Mouse (Mus musculus): ENCODE measurements around the gene Spata18.

Gene Spata18

DNA sequence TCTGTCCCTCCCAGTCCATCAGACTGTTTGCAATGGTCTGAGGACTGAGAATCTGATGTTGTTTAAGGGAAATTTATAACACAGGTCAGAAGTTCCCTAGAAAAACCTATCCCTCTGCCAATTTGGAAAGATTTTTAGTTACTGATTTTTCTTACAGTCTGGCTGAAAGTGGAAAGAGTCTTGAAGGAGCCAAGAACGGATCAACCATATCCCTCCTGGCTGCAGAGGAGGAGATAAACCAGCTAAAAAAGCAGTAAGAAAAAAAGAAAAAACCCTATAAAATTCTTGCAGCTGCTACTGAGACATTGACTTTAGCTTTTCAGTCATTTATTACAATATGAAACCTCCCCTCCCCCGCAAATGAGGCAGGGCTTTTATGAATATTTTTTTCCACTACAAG, 15.5 kb downstream of the Spata18 start:
- no peak for DNase-seq (ENCODE audit: low read depth, low spot score)

GRCm38 (mm10) chr5:73667877-73668276, 16.7 kb downstream of the Spata18 start:
- DNase-seq (ENCODE audit: low read depth, low spot score) = no peak

GRCm38 (mm10) chr5:73669386-73669785, 18.2 kb downstream of the Spata18 start:
- no peak for DNase-seq (ENCODE audit: low read depth, low spot score)

DNA sequence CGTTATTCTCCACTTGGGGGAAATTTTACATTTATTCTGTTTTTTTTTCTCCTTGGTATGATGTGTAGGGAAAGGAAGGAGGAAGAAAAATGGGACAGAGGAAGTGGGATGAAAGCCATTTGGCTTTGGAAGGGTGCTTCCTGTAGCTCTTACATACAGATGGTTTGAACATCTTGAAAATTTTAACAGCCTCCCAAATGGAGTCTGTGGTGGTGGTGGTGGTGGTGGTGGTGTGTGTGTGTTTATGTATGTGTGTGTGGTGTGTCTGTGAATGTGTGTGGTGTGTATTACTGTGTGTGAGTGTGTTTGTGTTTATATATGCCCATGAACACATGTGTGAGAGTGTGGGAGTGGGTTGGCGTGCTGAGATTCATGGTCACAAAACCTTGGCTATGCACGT, 24.4 kb downstream of the Spata18 start:
- no peak for DNase-seq (ENCODE audit: low read depth, low spot score)

- no peak for DNase-seq (ENCODE audit: low read depth, low spot score)
Observed at GRCm38 (mm10) chr5:73676626-73677025, 25.4 kb downstream of the Spata18 start.

GRCm38 (mm10) chr5:73683221-73683620, 32.0 kb downstream of the Spata18 start:
- no peak for DNase-seq (ENCODE audit: low read depth, low spot score)

- peak; percentile 24 for DNase-seq (ENCODE audit: low read depth, low spot score)
Observed at GRCm38 (mm10) chr5:73683706-73684409, 32.7 kb downstream of the Spata18 start.

DNA sequence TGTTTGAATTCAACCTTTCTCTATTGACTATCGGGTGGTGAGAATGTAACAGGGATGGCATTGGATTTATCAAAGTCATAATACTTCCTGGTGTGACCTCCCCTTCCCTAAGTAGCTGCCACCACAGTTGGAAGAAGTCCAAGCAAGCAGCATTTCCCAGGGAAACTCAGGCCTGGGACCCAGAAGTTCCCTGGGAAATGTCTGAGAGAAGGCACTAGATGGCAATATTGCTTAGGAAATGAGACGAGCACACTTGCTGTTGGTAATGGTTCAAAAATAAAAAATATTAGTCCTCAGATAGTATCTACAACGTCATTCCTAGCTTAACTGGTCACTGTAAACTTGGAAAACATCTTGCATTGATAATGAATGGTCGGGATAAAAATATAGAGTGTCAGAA, 35.0 kb downstream of the Spata18 start:
- peak; percentile 11 for DNase-seq (ENCODE audit: low read depth, low spot score)

DNA sequence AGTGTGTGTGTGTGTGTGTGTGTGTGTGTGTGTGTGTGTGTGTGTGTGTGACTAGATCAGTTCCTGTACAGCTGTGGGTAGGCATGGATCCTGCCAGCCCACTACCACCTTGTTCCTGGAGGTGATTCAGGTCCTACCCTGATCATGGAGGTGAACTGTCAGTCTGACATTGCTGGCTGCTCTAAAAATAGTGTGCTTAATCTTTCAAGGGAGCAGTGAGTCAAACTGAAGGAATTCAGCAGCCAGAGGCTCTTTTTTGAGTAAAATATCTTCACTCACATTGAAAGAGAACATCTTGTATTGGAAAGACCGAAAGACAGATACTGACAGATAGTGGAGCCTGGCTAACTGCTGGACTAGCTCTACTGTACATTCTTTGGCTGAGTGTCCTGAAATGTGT, 37.4 kb downstream of the Spata18 start:
- no peak for DNase-seq (ENCODE audit: low read depth, low spot score)

GRCm38 (mm10) chr5:73690146-73690545, 39.0 kb downstream of the Spata18 start:
- DNase-seq (ENCODE audit: low read depth, low spot score) = no peak

DNA sequence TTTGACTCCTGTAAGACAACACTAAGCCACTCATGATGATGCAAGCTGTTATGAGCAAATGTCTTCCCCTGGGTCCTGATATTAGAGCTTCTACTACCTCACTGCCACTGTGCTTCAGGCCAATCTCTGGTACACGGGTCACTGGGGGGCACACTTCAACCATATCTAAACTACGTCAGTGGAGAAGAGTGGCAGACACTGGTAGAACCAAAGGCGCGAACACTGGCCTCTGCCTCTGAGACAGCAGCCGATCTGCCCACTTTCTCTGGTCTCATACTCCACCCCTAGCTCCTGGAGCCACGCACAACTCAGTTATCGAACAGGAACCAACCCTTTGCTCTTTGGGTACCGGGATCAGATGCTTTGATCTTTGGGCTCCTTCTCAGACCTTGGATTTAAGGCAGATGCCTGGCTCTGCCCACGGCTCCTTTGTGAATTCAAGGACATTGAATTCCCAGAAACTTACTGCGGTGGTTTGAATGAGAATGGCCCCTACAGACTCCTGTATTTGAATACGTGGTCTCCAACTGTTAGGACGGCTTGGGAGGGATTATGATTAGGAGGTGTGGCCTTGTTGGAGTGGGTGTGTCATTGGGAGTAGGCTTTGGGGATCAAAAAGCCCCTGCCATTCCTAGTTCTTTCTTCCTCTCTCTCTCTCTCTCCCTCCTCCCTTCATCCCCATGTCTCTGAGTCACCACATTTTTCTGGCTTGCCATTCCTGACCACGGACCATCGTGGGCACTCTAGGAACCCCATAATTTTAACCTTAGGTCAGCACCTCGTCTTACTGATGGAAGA, 40.7 kb downstream of the Spata18 start:
- DNase-seq (ENCODE audit: low read depth, low spot score) = no peak

GRCm38 (mm10) chr5:73693778-73694177, 42.6 kb downstream of the Spata18 start:
- no peak for DNase-seq (ENCODE audit: low read depth, low spot score)

GRCm38 (mm10) chr5:73694254-73695015, 43.3 kb downstream of the Spata18 start:
- DNase-seq (ENCODE audit: low read depth, low spot score) = no peak

DNA sequence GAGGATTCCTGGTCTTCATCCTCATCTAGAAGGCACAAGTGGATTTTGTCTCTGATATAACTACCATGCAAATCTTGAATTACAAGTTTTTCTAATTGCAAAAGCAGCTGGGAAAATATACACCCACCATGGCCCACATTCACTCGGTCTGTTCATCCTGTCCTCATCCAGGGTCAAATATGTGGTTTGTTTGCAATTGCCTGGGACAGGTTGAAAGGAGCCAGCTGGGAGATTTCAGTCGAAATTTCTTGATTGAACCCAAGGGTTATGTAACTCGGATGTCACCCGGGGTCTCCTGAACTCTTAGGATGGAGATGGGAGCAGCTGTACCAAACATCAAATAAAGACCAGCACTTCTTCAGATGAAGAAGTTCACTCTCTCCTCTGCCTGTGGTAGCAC, 46.5 kb downstream of the Spata18 start:
- DNase-seq (ENCODE audit: low read depth, low spot score) = no peak

- no peak for DNase-seq (ENCODE audit: low read depth, low spot score)
Observed at GRCm38 (mm10) chr5:73701063-73701890, 50.1 kb downstream of the Spata18 start.

DNA sequence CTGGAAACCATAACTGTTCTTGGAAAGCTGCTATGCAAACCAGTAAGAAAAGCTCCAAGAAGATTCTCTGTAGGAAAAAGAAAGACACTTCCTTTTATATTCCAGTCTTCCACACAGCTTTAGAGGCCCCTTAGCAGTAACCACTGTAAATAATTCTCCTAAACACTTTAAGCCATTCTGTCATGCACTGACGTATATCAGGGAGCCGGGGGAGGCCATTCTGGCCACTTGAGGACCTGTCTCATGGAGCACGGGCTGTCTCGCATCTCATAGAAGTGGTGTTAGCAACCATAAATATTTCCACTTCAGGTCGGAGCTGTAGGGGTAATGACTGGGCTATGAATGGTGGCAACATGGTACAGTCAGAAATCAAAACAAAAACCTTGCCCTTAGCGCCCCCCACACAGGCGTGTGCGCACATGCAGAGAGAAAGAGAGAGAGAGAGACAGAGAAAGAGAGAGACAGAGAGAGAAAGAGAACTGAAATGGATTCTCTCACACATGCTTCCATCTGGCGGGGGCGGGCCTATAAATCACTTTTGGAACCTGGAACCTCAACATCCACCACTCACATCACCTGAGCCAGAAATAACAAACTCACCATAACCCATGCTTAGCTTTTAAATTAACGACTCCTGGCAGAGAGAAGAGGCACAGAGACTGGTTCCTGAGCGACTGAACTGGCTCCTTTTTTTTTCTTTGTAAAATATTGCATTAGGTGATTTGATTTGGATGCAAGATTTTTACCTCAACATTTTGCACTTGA, 50.9 kb downstream of the Spata18 start:
- DNase-seq (ENCODE audit: low read depth, low spot score) = no peak

DNA sequence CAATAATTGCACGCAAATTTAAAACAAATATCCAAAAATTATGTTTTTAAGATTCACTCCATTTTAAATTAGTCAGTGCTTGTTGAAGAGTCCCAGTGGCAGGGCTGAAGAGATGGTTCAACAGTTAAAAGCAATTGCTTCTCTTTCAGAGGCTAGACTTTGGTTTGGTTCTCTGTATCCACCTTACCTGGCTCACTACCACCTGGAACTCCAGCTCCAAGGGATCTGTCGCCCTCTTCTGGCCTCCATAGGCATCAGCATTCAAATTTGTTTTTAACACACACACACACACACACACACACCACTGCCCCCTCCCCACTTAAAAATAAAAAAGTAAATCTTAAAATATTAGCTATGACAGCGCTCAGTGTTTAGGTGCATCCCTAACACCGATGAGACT, 51.9 kb downstream of the Spata18 start:
- DNase-seq (ENCODE audit: low read depth, low spot score) = no peak

DNA sequence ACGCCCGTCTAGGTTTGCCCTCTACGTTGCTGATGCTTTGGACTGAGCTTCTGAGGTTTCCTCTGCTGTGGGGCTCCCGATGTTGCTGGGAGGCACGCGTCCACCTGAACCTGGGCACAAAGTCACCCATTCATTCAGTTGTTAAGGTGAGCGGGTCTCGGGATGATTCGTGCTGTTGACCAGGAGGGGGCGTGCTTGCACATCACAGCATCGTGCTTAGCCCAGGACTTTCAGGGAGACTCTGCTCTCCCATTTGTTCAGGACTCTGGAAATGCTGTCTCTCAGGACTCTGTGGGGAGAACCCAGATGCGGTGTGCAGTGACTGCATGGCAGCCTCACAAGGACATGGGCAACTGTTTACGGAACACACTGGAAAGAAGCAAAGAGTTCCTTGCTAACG, 53.1 kb downstream of the Spata18 start:
- no peak for DNase-seq (ENCODE audit: low read depth, low spot score)

DNA sequence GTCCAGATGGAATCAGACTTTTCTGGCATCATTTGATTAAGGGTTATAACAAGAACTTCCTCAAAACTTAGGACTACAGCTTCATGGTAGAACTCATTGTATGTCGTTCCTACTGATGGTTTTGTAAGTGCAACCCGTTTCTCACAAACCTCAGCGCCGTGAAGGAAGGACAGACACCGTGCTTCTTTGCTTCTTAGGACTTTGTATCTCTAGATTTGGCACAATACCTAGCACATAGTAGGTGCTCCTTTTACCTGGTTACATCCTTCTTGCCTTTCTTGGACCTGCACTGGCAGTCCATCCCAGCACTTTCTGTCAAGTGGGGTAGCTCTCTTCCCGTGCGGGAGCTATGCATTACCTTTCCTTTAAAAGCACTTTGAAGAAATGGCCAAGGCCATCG, 53.6 kb downstream of the Spata18 start:
- no peak for DNase-seq (ENCODE audit: low read depth, low spot score)

DNA sequence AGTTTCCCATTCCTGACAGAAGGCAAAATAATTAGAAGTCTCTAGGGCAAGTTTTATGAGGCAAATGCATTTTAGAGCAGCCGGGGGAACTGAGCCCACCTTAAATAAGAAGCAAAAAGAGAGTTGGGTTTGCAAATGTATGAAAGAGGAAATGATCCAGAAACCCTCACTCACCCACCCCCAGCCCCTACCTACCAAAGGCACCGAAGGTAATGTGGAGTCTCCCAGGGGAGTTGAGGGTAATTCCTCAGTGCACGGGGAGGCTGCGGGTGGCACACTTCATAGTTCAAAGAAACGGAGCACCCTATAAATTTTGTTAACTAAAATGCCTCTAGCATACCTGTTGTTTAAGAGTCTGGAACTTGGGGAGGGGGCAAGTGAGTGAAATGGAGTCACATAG, 54.1 kb downstream of the Spata18 start:
- DNase-seq (ENCODE audit: low read depth, low spot score) = peak; percentile 38

DNA sequence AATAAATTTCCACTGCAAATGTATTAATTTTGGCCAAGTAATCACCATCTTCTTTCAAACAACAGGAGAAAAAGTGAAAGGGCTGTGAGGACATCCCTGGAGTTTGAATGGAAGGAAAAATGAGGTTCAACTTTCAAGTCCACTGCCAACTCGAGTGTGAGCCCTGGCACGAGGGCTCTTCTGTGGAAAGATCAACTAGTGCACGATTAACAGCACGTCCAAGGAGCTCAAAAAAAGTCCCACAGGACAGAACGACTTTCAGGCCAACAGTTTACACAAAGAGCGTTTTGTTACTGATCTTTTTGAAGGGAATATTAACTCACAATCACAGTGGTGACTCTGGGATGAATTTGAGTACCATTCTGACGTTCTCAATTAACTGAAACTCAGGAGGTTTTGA, 61.7 kb downstream of the Spata18 start:
- DNase-seq (ENCODE audit: low read depth, low spot score) = no peak
